Mouse (Mus musculus): Measurements from ENCODE around the gene Lancl2. TPM values are rescaled to one million over a fixed set of nuclear protein-coding genes. Genes with fewer than 3 reads are reported as not detected.

The Lancl2 gene
- polyA plus RNA-seq, 1 experiment: 8.4 TPM

- TF ChIP-seq USF1 (IDR thresholded peaks at IDR 0.05; ENCODE audit: low read depth): no peak
- TF ChIP-seq CEBPB (IDR thresholded peaks at IDR 0.05; ENCODE audit: low read depth): no peak
- no peak for TF ChIP-seq CTCF (IDR thresholded peaks at IDR 0.05; ENCODE audit: control insufficient read depth, insufficient read depth, insufficient read length)
- no peak for TF ChIP-seq MAX (IDR thresholded peaks at IDR 0.05)
- no peak for TF ChIP-seq MYOD1 (IDR thresholded peaks at IDR 0.05; ENCODE audit: control insufficient read depth, insufficient read length, low read depth)
- TF ChIP-seq FOSL1 (IDR thresholded peaks at IDR 0.05; ENCODE audit: insufficient read depth, low read length, poor library complexity, severe bottlenecking): no peak
- no peak for TF ChIP-seq MYOG (IDR thresholded peaks at IDR 0.05; ENCODE audit: control insufficient read depth, extremely low read depth, insufficient read length)
- no peak overlapping the region for H3ac ChIP-seq (ENCODE audit: control insufficient read depth, insufficient read length, low read depth)
- H3K4me3 ChIP-seq (ENCODE audit: insufficient read depth, poor library complexity, severe bottlenecking): no peak overlapping the region
- H3K79me2 ChIP-seq (ENCODE audit: control insufficient read depth, insufficient read depth): no peaks in the 10 kb centered on the region
- no peaks in the 10 kb centered on the region for H3K79me3 ChIP-seq (ENCODE audit: low read depth)
- peaks cover 11% of the 10 kb centered on the region for H3K36me3 ChIP-seq (ENCODE audit: control insufficient read depth, insufficient read depth)
- no peaks in the 10 kb centered on the region for H3K27me3 ChIP-seq (ENCODE audit: control insufficient read depth, insufficient read depth, insufficient read length)
Observed at GRCm38 (mm10) chr6:57753962-57754759, 51.8 kb downstream of the Lancl2 start.

- Histone ChIP-seq H3K79me3 (ENCODE audit: low read depth) (no peaks in the 10 kb centered on the region), H3ac (ENCODE audit: control insufficient read depth, insufficient read length, low read depth) (no peak overlapping the region), H3K79me2 (ENCODE audit: control insufficient read depth, insufficient read depth) (no peaks in the 10 kb centered on the region), H3K27me3 (ENCODE audit: control insufficient read depth, insufficient read depth, insufficient read length) (no peaks in the 10 kb centered on the region), H3K4me3 (ENCODE audit: insufficient read depth, poor library complexity, severe bottlenecking) (no peak overlapping the region), H3K36me3 (ENCODE audit: control insufficient read depth, insufficient read depth) (peaks cover 4% of the 10 kb centered on the region)
- TF ChIP-seq MYOG (IDR thresholded peaks at IDR 0.05; ENCODE audit: control insufficient read depth, extremely low read depth, insufficient read length): no peak
- TF ChIP-seq MYOD1 (IDR thresholded peaks at IDR 0.05; ENCODE audit: control insufficient read depth, insufficient read length, low read depth): no peak
- TF ChIP-seq MAX (IDR thresholded peaks at IDR 0.05): no peak
- no peak for TF ChIP-seq CEBPB (IDR thresholded peaks at IDR 0.05; ENCODE audit: low read depth)
- no peak for TF ChIP-seq FOSL1 (IDR thresholded peaks at IDR 0.05; ENCODE audit: insufficient read depth, low read length, poor library complexity, severe bottlenecking)
- TF ChIP-seq CTCF (IDR thresholded peaks at IDR 0.05; ENCODE audit: control insufficient read depth, insufficient read depth, insufficient read length): no peak
- no peak for TF ChIP-seq USF1 (IDR thresholded peaks at IDR 0.05; ENCODE audit: low read depth)
Observed at GRCm38 (mm10) chr6:57763054-57763453, 60.7 kb downstream of the Lancl2 start.

- Histone ChIP-seq H3K27me3 (ENCODE audit: control insufficient read depth, insufficient read depth, insufficient read length) (no peaks in the 10 kb centered on the region), H3K4me3 (ENCODE audit: insufficient read depth, poor library complexity, severe bottlenecking) (no peak overlapping the region), H3K79me2 (ENCODE audit: control insufficient read depth, insufficient read depth) (no peaks in the 10 kb centered on the region), H3K36me3 (ENCODE audit: control insufficient read depth, insufficient read depth) (peaks cover 4% of the 10 kb centered on the region), H3ac (ENCODE audit: control insufficient read depth, insufficient read length, low read depth) (no peak overlapping the region), H3K79me3 (ENCODE audit: low read depth) (no peaks in the 10 kb centered on the region)
- TF ChIP-seq FOSL1 (IDR thresholded peaks at IDR 0.05; ENCODE audit: insufficient read depth, low read length, poor library complexity, severe bottlenecking) (no peak), MYOG (IDR thresholded peaks at IDR 0.05; ENCODE audit: control insufficient read depth, extremely low read depth, insufficient read length) (no peak), MYOD1 (IDR thresholded peaks at IDR 0.05; ENCODE audit: control insufficient read depth, insufficient read length, low read depth) (no peak)
Observed at GRCm38 (mm10) chr6:57765095-57765878, 62.9 kb downstream of the Lancl2 start.

- no peaks in the 10 kb centered on the region for H3K27me3 ChIP-seq (ENCODE audit: control insufficient read depth, insufficient read depth, insufficient read length)
- H3K79me3 ChIP-seq (ENCODE audit: low read depth): no peaks in the 10 kb centered on the region
- H3K4me3 ChIP-seq (ENCODE audit: insufficient read depth, poor library complexity, severe bottlenecking): no peak overlapping the region
- TF ChIP-seq MYOG (IDR thresholded peaks at IDR 0.05; ENCODE audit: control insufficient read depth, extremely low read depth, insufficient read length): no peak
- TF ChIP-seq MAX (IDR thresholded peaks at IDR 0.05): no peak
- no peak for TF ChIP-seq CEBPB (IDR thresholded peaks at IDR 0.05; ENCODE audit: low read depth)
- no peak for TF ChIP-seq MYOD1 (IDR thresholded peaks at IDR 0.05; ENCODE audit: control insufficient read depth, insufficient read length, low read depth)
- TF ChIP-seq FOSL1 (IDR thresholded peaks at IDR 0.05; ENCODE audit: insufficient read depth, low read length, poor library complexity, severe bottlenecking): no peak
- no peak for TF ChIP-seq USF1 (IDR thresholded peaks at IDR 0.05; ENCODE audit: low read depth)
- no peak for TF ChIP-seq CTCF (IDR thresholded peaks at IDR 0.05; ENCODE audit: control insufficient read depth, insufficient read depth, insufficient read length)
- H3K79me2 ChIP-seq (ENCODE audit: control insufficient read depth, insufficient read depth): no peaks in the 10 kb centered on the region
- H3ac ChIP-seq (ENCODE audit: control insufficient read depth, insufficient read length, low read depth): no peak overlapping the region
- peaks cover 4% of the 10 kb centered on the region for H3K36me3 ChIP-seq (ENCODE audit: control insufficient read depth, insufficient read depth)
Observed at GRCm38 (mm10) chr6:57766287-57766686, 63.9 kb downstream of the Lancl2 start.

- no peaks in the 10 kb centered on the region for H3K79me2 ChIP-seq (ENCODE audit: control insufficient read depth, insufficient read depth)
- no peaks in the 10 kb centered on the region for H3K27me3 ChIP-seq (ENCODE audit: control insufficient read depth, insufficient read depth, insufficient read length)
- TF ChIP-seq MYOG (IDR thresholded peaks at IDR 0.05; ENCODE audit: control insufficient read depth, extremely low read depth, insufficient read length) (no peak), MYOD1 (IDR thresholded peaks at IDR 0.05; ENCODE audit: control insufficient read depth, insufficient read length, low read depth) (no peak), CEBPB (IDR thresholded peaks at IDR 0.05; ENCODE audit: low read depth) (no peak), CTCF (IDR thresholded peaks at IDR 0.05; ENCODE audit: control insufficient read depth, insufficient read depth, insufficient read length) (no peak), FOSL1 (IDR thresholded peaks at IDR 0.05; ENCODE audit: insufficient read depth, low read length, poor library complexity, severe bottlenecking) (no peak), MAX (IDR thresholded peaks at IDR 0.05) (no peak), USF1 (IDR thresholded peaks at IDR 0.05; ENCODE audit: low read depth) (no peak)
- no peaks in the 10 kb centered on the region for H3K79me3 ChIP-seq (ENCODE audit: low read depth)
- H3K4me3 ChIP-seq (ENCODE audit: insufficient read depth, poor library complexity, severe bottlenecking): no peak overlapping the region
- no peaks in the 10 kb centered on the region for H3K36me3 ChIP-seq (ENCODE audit: control insufficient read depth, insufficient read depth)
- H3ac ChIP-seq (ENCODE audit: control insufficient read depth, insufficient read length, low read depth): no peak overlapping the region
Observed at GRCm38 (mm10) chr6:57767112-57767868, 65.0 kb downstream of the Lancl2 start.

All from C2C12 (cell line).